Mouse (Mus musculus) hindbrain, postnatal 0 days (tissue): Measurements from ENCODE around the gene Rasa2. TPM values are rescaled to one million over a fixed set of nuclear protein-coding genes. Genes with fewer than 3 reads are reported as not detected.
A peak's percentile ranks its signal among the peaks of the same experiment; 100 is the strongest.

Experiments used
- ATAC-seq: fragments of 200-750 bp; cut with Nextera tagmentation; 2 replicates; pipeline ENCODE4 v1.8.0; 2017; ENCODE audit warnings: mild to moderate bottlenecking, moderate TSS enrichment, moderate library complexity
- DNase-seq: peaks from one replicate; pipeline ENCODE4 v3.0.0-alpha.2; 2015; ENCODE audit warnings: low spot score
- H3K27ac ChIP-seq: fragments of 300-500 bp; sonication (generic); 2 replicates; pipeline ENCODE4 v1.5.1; 2014; ENCODE audit warnings: mild to moderate bottlenecking
- H3K27me3 ChIP-seq: fragments of 300-500 bp; sonication (generic); 2 replicates; pipeline ENCODE4 v1.6.1; 2014; ENCODE audit warnings: low read length, mixed read lengths; ENCODE audit not compliant: insufficient read depth
- H3K36me3 ChIP-seq: fragments of 300-500 bp; sonication (generic); 2 replicates; pipeline ENCODE4 v1.6.1; 2014; ENCODE audit warnings: low read length, mixed read lengths; ENCODE audit not compliant: insufficient read depth
- H3K4me1 ChIP-seq: fragments of 300-500 bp; sonication (generic); 2 replicates; pipeline ENCODE4 v1.6.1; 2014; ENCODE audit warnings: antibody characterized with exemption, low read length, mixed read lengths; ENCODE audit not compliant: insufficient read depth
- H3K4me2 ChIP-seq: fragments of 300-500 bp; sonication (generic); 2 replicates; pipeline ENCODE4 v1.6.1; 2014; ENCODE audit warnings: low read depth, mild to moderate bottlenecking, low read length, moderate library complexity, mixed read lengths
- H3K4me3 ChIP-seq: fragments of 300-500 bp; sonication (generic); 2 replicates; pipeline ENCODE4 v1.5.1; 2014; ENCODE audit warnings: low read length
- H3K9ac ChIP-seq: fragments of 300-500 bp; sonication (generic); replicated peaks from 2 replicates; pipeline ENCODE4 v1.6.1; 2014; ENCODE audit warnings: mild to moderate bottlenecking, low read length, moderate library complexity, mixed read lengths
- H3K9me3 ChIP-seq: fragments of 300-500 bp; sonication (generic); 2 replicates; pipeline ENCODE4 v1.6.1; 2016; ENCODE audit warnings: low read length, mixed read lengths
- CTCF ChIP-seq: IDR thresholded peaks from 2 replicates; pipeline ENCODE4 v1.5.1; 2016; ENCODE audit warnings: antibody characterized with exemption, control low read depth, low read depth
- WGBS: fragments of 180-500 bp; shearing (Covaris S2); extraction: QIAGEN DNeasy Blood & Tissue Kit; methylation state at CpG from one replicate; pipeline ENCODE4 v1.1.7; 2014; 5-methylcytosine and 5-hydroxymethylcytosine counted together
- polyA plus RNA-seq: library from polyadenylated mRNA; unstranded; fragments of >200 nt; fragmentation: Nextera tagmentation; extraction: Ambion mirVana; gene quantifications from 2 replicates; pipeline ENCODE4 v1.2.1, GENCODE M21; 2015
- total RNA-seq: library from RNA; depleted of rRNA; stranded (reverse); fragments of >200 nt; gene quantifications from 2 replicates; pipeline ENCODE4 v1.2.3, GENCODE M21; 2014

The Rasa2 gene
- total and polyA plus RNA-seq, 2 experiments from 2014 or later = 12.0 to 12.9 TPM

DNA sequence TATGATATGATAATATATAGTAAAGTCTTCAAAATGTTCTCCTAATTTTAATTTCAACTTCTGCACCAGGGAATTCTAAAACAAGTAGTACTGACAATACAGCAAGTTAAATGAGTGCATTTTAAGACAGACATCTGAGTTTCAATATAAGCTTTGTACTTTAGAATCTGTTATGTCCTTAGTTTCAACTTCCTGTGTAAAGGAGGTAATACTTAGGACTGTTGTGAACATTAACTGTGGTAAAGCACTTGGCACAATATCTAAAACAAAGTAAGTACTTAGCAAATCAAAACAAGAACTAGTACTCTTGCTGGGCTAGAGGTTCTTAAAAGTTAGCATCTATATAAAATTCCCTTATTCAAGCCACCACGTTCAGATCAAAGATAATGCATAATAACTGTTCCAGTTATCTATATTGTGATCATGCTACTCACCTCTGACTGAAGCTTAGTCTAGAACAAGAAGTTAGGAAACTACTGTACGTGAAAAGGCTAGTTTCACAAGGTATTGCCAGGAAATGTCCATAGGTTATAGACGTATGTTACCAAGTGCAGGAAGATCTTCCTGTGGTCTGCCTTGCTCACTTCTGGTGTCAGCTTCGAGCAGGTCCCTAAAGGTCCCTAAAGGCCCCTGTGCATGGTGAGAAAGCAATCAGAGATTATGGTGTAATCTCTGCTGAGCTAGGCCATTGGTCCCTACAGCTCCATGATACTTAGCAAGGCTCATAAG lies 12.8 kb downstream of the Rasa2 start:
- H3K4me1 ChIP-seq = no peaks in the 10 kb centered on the region
- no peak overlapping the region for H3K9ac ChIP-seq
- H3K27ac ChIP-seq = no peak overlapping the region
- no peaks in the 10 kb centered on the region for H3K27me3 ChIP-seq
- 82% methylated on average over 4 of the region's 4 CpGs for WGBS
- no peak overlapping the region for H3K4me2 ChIP-seq
- no peak overlapping the region for H3K4me3 ChIP-seq
- H3K36me3 ChIP-seq = no peaks in the 10 kb centered on the region
- DNase-seq (no peak), ATAC-seq (no peak)
- no peak for TF ChIP-seq CTCF
- H3K9me3 ChIP-seq = no peaks in the 10 kb centered on the region

DNA sequence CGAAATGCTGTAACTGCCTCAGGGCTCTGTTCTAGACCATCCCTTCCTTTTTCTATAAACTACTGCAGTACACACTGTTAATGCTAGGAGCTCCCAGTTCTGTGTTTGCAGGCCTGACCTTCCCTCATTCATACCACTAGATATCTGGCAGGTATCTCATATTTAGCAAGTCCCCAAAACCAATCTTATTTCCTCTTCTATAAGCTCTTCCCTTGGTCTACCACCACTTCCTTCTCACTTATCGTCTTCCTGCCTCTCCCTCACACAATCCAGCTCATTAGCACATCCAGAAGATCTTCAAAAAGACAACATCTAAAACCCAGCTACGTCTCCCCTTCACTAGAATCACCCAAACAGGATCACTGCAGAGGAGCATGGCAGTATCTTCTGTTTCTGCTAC lies 19.1 kb downstream of the Rasa2 start:
- H3K4me2 ChIP-seq = no peak overlapping the region
- peaks cover 18% of the 10 kb centered on the region; the same call in 1 of the 2 replicates for H3K36me3 ChIP-seq
- H3K4me1 ChIP-seq = no peaks in the 10 kb centered on the region
- no peak overlapping the region for H3K9ac ChIP-seq
- WGBS = 89% methylated on average over 3 of the region's 3 CpGs
- DNase-seq (no peak), ATAC-seq (no peak)
- H3K4me3 ChIP-seq = no peak overlapping the region
- H3K9me3 ChIP-seq = no peaks in the 10 kb centered on the region; the same call in 1 of the 2 replicates
- H3K27ac ChIP-seq = no peak overlapping the region
- no peaks in the 10 kb centered on the region for H3K27me3 ChIP-seq
- no peak for TF ChIP-seq CTCF

- H3K27ac ChIP-seq = no peak overlapping the region
- ATAC-seq (no peak), DNase-seq (no peak)
- H3K4me3 ChIP-seq = no peak overlapping the region
- 56% methylated on average over 8 of the region's 8 CpGs for WGBS
- peaks cover 3% of the 10 kb centered on the region; the same call in 1 of the 2 replicates for H3K9me3 ChIP-seq
- TF ChIP-seq CTCF = no peak
- no peaks in the 10 kb centered on the region for H3K4me1 ChIP-seq
- H3K36me3 ChIP-seq = peaks cover 18% of the 10 kb centered on the region; the same call in 1 of the 2 replicates
- H3K9ac ChIP-seq = no peak overlapping the region
- H3K27me3 ChIP-seq = no peaks in the 10 kb centered on the region
- no peak overlapping the region for H3K4me2 ChIP-seq
Observed at GRCm38 (mm10) chr9:96611693-96612293, 19.6 kb downstream of the Rasa2 start.

DNA sequence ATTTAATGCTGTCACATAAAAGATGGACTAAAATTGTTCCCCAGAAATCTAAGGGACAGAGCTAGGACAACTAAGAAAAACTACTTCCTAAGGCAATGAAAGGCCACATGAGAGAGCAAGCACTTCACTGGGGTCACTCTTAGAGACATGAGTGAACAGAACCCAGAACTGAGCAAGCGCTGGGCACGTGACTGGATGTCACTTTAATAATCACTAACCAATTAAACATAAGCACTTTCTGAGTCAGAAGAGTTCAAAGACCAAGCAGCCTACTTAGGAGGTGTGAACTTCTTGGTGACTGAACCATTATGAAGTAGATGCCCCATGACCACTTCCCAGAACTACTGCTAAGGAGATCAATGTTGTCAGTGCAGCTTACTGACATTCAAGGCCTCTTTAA lies 20.6 kb downstream of the Rasa2 start:
- WGBS = 93% methylated on average over 2 of the region's 2 CpGs
- ATAC-seq (no peak), DNase-seq (no peak)
- H3K4me1 ChIP-seq = no peaks in the 10 kb centered on the region
- no peaks in the 10 kb centered on the region for H3K27me3 ChIP-seq
- TF ChIP-seq CTCF = no peak
- H3K36me3 ChIP-seq = peaks cover 18% of the 10 kb centered on the region; the same call in 1 of the 2 replicates
- H3K9me3 ChIP-seq = peaks cover 3% of the 10 kb centered on the region; the same call in 1 of the 2 replicates
- H3K4me2 ChIP-seq = no peak overlapping the region
- H3K27ac ChIP-seq = no peak overlapping the region
- no peak overlapping the region for H3K9ac ChIP-seq
- H3K4me3 ChIP-seq = no peak overlapping the region

- H3K9me3 ChIP-seq = peaks cover 3% of the 10 kb centered on the region; the same call in 1 of the 2 replicates
- peaks cover 23% of the 10 kb centered on the region for H3K36me3 ChIP-seq
- 20% methylated on average over 6 of the region's 6 CpGs for WGBS
- H3K4me3 ChIP-seq = no peak overlapping the region
- no peaks in the 10 kb centered on the region for H3K27me3 ChIP-seq
- TF ChIP-seq CTCF = no peak
- H3K27ac ChIP-seq = no peak overlapping the region
- H3K9ac ChIP-seq = no peak overlapping the region
- no peak for DNase-seq
- no peak overlapping the region for H3K4me2 ChIP-seq
- no peak for ATAC-seq
- H3K4me1 ChIP-seq = no peaks in the 10 kb centered on the region
Observed at GRCm38 (mm10) chr9:96603416-96603815, 28.0 kb downstream of the Rasa2 start.

GRCm38 (mm10) chr9:96597899-96598298 lies 33.5 kb downstream of the Rasa2 start:
- H3K4me3 ChIP-seq = no peak overlapping the region

More at GRCm38 (mm10) chr9:96597899-96598298, 33.5 kb downstream of the Rasa2 start:
- Histone ChIP-seq H3K9me3 (no peaks in the 10 kb centered on the region), H3K9ac (no peak overlapping the region), H3K4me1 (no peaks in the 10 kb centered on the region), H3K4me2 (no peak overlapping the region), H3K36me3 (peaks cover 18% of the 10 kb centered on the region), H3K27ac (no peak overlapping the region), H3K27me3 (no peaks in the 10 kb centered on the region)
- WGBS = 100% methylated on average over 1 of the region's 1 CpGs
- DNase-seq (no peak), ATAC-seq (no peak)
- peak; percentile 26; the same call in 1 of the 2 replicates for TF ChIP-seq CTCF
